Mouse (Mus musculus) brain, embryonic 18.5 days (tissue): ENCODE data around the gene Gsg1l2.

ENCODE experiments used
- DNase-seq: peaks from one replicate; pipeline ENCODE4 v3.0.0-alpha.2; 2012; ENCODE audit warnings: low read depth, low spot score

Gsg1l2 gene

DNA sequence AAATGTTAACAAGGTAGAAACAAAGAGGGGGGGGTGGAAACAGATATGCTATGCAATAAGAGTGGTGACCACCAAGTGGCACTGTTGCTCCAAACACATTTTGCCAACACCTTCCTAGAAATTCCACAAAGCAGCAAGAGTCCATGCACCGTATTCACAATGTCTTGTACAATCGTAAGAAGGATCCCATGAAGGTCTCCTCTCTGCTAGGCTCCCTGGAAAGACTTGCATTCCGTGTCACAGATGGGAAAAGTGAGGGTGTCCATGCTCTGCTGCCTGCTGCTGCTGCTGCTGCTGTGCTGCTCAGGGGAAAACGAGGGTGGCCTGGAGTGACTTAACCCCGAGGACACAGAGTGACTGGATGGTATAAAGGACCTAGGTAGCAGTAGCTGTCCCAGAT is 45.2 kb downstream of the Gsg1l2 start:
- DNase-seq: peak; percentile 36

DNA sequence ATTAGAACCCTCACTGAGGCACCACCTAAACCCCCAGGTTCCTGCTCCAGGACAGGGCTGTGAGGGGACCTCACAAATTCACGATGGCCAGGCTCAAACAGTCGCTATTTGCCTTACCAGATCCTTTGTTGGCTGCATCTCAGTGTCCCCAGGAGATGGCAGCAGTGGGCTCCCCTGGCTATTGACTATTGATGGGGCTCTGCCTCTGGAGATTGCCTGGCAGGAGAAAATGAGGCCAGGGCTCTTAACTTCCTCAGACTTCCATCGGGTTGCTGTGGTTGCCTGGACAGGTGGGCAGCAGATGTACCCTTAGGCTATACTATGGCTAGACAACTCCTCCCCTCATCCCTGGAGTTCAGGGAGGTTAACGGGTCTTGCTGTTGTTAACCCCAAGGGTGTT is 45.8 kb downstream of the Gsg1l2 start:
- no peak for DNase-seq

DNA sequence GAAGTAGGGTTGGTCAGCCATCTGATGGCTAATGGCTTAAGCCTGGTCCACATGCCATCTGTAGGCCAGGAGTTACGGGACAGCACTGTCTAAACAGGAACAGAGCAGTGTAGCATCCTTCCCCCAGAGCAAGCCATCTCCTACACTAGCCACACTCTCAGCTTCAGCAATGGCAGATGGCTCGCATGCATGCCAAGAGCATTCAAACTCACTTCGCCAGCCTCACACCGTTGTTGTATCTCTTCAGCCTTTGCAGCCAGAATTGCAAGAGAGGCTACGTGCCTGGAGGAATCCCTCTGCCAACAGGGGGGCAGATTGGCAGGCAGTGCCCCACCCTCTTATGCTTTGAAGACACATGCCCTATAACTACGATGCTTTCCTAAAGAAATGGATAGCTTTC is 47.2 kb downstream of the Gsg1l2 start:
- peak; percentile 56 for DNase-seq

GRCm38 (mm10) chr11:67828360-67829059 is 54.1 kb downstream of the Gsg1l2 start:
- DNase-seq: no peak

- no peak for DNase-seq
These were observed 55.1 kb downstream of the Gsg1l2 start for GRCm38 (mm10) chr11:67829530-67829929.

GRCm38 (mm10) chr11:67831820-67832219 is 57.4 kb downstream of the Gsg1l2 start:
- no peak for DNase-seq

DNA sequence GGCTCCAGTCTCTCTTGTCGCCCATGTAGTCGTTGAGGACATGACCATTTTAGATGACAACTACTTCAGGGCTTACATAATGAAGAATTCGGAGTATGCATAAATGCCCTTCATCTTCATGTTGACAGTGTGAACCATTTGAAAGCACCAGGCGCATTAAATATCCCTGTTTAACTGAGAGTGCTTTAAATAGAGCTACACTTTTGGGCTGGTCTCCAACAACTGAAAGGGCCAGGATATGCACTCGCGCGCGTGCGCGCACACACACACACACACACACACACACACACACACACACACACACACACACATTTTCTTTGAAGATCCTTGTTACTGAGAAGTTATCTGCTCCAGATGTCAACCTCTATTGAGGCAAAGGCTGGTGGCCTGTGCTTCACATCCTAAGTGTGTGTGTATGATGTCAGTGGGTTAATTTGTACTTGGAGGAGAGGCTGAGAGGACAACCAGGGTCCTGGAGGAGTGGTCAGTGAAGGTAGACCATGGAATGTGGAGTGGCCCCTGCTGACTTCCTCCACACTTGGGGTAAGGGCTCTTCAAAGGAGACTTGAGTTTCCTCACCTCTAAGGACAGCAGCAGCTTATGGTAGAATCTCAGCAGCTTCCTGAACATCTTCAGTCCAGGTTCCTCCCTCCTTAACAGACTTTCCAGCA is 61.1 kb downstream of the Gsg1l2 start:
- DNase-seq: no peak
